Mouse (Mus musculus): ENCODE results near the gene Csdc2.
"Not testable (repeated sequence)": the region's sequence is repeated elsewhere in the genome, so short reads cannot be mapped to it uniquely, and the experiment has no call there.

Csdc2 gene

DNA sequence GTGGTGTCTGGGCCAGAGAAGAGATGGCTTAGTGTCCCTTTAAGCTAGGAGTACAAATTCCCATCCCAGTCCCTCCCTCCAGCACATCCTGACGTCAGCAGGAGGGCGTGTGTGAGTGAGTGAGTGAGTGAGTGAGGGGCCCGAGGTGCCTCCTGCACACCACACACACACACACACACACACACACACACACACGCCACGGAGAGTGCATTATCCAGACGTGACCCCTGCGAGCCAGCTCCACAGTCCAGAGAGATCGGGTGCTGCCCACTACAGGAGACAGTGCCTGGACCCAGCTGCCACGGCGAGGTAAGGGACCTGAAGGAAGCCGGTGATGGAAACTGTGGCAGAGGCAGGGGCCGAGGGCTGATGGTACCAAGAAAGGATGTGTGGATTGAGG, at the start of gene Csdc2:
Gene Csdc2 (plus strand): TSS at position 81 of the 400 bp plus-strand sequence.
- peak; percentile 48 for DNase-seq (ENCODE audit: low read depth, low spot score)

DNA sequence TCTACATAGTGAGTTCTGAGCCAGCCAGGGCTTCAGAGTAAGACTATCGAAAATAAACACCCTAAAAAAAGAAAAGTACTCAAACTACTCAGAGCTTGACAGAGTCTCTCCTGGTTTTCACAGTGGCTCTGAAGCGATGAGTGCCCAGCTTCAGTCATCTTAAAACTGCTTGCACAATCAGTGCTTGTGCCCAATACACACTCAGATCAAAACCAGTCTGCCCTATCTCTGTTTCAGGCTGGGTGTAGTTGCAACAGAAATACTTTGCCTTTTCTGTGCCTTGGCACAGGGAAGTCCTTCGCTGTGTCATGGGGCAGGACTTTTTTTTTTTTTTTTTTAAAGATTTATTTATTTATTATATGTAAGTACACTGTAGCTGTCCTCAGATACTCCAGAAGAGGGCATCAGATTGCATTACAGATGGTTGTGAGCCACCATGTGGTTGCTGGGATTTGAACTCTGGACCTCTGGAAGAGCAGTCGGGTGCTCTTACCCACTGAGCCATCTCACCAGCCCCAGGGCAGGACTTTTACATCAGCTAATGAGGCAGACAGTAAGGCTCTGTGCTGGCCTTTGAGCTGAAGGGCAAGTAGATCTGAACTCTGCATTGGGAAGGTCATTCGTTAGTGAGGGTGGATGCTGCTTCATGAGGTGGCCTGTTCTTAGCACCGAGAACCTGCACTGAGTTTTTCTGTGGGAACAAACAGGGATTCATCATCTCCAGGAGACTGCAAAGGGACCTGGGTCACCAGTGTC, 49.6 kb upstream of the Csdc2 start:
- DNase-seq (ENCODE audit: low read depth, low spot score): no peak

DNA sequence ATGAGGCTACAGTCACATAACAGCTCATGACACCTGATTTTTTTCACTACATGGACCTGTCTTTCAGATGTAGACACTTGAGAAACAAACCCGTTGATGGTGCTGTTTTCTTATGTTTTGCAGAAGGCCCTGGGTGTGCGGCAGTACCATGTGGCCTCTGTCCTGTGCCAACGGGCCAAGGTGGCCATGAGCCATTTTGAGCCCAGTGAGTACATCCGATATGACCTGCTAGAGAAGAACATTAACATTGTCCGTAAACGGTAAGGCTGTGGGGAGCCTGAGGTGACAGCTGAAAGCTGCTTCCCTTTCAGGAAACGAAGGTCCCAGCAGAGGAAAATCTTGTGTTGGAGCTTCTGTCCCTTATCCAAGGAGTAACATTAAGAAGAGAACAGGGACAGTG, 47.4 kb upstream of the Csdc2 start:
- DNase-seq (ENCODE audit: low read depth, low spot score): no peak

DNA sequence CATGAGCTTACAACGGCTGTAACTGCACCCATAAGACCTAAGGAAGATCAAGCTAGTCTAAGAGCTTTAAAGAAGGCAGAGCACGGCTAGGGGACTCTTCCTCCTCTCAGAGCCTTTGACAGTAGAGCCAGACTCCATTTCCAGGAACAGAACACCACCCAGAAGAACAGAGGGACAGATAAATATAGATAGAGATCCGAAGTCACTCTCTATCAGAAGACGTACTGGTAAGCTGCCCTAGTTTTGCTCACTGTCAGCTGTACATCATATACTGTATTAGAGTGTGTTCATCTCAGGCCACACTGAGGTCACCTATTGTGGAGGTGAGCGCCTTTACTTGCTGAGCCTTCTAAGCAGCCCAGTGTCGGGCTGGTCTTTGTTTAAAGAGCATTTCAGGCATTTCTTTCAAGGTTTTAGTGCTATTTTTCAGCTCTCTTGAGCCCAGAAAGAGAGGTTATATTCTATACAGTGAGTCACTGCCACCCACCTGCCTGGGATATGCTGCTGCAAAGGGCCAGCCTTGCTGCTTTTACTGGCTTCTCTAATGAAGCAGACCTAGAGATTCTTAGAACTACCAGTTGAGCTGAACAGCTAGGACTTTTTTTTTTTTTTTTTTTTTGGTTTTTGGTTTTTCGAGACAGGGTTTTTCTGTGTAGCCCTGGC, 45.3 kb upstream of the Csdc2 start:
- DNase-seq (ENCODE audit: low read depth, low spot score): no peak

DNA sequence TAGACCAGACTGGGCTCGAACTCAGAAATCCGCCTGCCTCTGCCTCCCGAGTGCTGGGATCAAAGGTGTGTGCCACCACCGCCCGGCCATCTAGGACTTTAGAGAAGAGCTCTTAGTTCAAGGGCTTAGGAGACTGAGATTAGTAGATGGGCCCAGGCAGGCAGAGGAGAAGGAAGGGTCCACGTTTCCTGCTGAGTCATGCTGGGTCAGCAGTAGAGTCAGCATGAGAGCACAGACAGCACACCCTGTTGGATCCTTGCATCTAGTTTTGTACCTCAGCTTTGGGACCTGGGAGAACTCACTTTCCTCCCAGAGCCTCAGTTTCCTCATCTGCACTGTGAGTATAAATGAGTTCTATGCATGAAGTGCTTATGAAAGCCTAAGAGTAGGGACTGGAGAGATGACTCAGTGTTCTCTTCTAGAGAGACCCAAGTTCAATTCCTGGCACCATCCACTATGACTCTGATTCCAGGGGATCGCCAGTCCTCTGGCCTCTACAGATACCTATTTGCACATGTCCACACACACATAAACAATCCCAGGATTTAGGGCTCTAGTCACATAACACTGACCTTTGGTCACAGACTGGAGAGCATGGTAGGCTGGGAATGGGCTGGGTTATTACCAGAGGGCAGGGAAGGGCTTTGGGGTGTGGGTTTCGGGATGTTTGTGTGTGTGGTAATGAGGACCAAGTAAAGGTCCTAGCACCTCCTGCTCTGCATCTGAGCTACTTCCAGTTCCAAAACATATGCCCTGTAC, 44.6 kb upstream of the Csdc2 start:
- DNase-seq (ENCODE audit: low read depth, low spot score): no peak

DNA sequence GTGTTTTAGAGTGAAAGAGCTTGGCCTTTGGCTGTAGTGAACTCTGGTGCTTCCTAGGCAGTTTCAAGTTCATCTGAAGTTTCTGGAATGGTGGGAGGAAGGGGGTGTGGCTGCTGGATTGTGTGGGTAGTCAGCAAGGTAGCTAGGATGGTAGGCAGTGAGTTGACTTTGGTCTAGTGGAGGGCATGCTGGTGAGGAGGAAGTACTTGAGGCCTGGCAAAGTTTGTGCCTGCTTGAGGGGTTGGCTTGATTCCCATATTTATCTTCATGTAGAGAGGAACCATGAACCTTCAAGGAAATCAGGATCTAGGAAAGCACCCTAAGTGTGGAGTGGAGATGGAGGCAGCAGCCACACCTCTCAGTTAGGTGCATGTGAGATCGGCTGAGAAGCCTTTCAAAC, 42.6 kb upstream of the Csdc2 start:
- DNase-seq (ENCODE audit: low read depth, low spot score): no peak

DNA sequence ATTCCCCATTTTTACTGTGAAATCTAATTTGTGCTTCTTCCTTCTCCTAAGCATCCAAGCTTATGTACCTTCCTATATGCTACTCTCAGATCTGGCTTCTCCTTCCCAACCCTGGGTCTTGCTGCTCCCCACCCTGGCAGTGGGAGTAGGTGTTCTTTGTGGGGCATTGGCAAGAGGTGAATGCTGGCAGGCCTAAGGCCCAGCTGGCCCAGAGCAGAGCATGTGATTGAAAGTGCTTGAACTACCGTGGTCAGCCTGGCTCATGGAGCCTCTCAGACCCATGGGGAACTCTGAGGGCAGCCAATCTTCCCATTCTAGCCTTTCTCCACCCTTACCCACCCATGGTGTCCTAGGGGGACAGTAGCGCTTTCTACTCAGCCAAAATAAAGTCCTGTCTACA, 40.2 kb upstream of the Csdc2 start:
- DNase-seq (ENCODE audit: low read depth, low spot score): no peak

DNA sequence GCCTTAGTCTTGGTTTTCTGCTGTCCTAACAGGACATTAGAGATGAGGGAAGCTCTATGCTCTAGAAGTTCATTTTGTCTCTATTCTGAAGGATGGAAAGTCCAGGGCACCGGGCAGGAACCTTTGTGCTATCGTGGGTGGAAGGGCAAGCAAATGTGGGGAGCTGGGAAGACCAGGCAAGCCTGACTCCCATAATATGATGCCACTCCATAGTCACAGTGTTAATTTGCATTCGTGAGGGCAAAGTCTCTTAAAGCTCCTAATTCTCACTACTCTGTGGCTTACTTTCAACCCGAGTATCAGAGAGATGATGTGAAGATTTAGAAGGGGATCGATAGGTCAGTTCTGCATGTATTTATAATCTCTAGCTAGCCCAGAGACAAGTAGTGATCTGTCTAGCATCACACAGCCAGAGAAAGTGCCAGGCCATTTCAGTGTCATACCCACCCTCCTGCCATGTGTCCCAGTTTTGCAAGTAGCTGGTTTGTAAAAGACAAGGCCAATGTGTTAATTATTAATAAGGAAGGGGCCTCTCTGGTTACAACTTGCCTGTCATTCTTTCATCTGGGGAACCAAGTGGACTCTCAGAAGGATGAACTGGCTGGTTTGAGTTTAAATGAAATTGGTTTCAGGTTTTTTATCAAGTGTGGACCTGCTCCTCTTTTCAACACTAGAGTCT, 38.8 kb upstream of the Csdc2 start:
- DNase-seq (ENCODE audit: low read depth, low spot score): no peak

DNA sequence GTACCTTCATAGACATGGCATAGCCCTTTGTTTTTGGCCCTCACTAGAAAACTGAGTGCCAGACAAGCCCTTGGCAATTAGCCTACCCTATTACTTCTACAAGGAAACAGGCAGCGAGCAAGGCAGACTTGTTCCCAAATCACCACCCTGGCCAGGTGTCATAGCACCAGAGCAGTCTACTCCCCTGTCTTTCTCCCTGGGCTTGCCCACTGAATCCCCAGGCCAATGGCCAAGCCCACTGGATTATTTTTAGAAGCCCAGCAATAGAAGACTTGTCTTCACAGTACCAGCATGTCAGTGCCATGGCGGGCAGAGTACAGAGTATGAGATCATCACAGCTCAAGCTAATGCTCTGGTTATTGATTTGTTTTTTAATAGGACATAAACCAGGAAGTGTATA, 37.8 kb upstream of the Csdc2 start:
- DNase-seq (ENCODE audit: low read depth, low spot score): no peak

DNA sequence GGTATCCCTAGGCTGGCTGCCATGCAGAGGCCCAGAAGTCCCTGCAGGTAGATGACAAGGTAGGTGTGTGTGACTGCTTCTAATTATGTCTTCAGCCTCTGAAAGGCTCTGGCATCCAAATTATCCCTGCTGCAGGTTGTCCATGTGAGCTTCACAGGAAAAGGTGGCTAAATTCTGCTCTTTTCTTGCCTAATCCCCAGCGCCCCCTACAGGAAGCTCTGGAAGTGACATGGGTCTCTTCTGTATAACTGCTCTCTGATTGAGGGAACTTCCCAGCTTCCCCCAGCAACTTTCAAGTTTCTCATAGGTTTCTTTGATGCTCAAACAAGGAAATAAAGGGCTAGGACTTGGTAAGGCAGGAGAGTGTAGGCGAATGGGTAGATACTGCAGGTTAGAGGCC, 31.6 kb upstream of the Csdc2 start:
- peak; percentile 57 for DNase-seq (ENCODE audit: low read depth, low spot score)

DNA sequence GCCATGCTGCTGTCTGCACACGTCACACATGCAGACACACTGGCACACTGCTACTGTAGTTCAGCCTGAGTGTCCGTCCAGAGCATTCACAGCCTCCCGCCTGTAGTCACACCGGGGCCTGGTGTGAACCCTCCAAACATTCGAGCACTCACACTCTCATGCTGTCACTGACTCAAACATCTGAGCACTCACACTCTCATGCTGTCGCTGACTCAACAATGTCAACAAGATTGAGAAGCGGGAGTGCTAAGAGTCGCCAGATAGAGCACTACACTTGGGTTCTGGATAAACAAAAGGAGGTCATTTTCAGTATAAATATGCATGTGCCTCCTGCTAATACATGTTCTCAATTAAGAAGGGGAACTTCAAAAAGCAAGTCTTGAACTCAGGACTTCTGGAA, 28.6 kb upstream of the Csdc2 start:
- no peak for DNase-seq (ENCODE audit: low read depth, low spot score)

DNA sequence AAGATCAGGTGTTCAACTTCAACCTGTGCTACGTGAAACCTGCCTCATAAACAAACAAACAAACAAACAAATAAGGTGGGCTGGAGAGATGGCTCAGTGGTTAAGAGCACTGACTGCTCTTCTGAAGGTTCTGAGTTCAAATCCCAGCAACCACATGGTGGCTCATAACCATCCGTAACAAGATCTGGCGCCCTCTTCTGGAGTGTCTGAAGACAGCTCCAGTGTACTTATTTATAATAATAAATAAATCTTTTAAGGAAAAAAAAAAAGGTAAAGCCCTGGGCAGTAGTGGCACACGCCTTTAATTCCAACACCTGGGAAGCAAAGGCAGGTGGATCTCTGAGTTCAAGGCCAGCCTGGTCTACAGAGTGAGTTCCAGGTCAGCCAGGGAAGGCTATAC, 27.8 kb upstream of the Csdc2 start:
- DNase-seq (ENCODE audit: low read depth, low spot score): not testable (repeated sequence)

DNA sequence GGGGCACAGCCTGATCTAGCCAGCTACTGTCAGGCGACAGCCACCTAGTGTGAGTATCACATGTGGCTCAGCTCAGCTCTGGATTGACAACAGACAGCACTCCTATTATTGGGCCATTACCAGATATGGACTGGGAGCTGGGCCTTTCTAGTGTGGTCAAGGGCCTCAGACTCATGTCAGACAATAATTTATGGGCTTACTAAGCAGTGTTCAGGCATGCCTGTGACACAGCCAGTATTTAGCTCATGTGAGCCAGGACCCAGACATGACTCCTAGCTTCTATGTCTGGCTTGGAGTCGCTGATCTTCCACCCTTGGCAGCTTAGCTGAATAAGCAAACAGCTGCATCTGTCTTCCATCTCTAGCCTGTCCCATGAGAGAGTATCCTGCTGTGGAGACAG, 24.1 kb upstream of the Csdc2 start:
- no peak for DNase-seq (ENCODE audit: low read depth, low spot score)

DNA sequence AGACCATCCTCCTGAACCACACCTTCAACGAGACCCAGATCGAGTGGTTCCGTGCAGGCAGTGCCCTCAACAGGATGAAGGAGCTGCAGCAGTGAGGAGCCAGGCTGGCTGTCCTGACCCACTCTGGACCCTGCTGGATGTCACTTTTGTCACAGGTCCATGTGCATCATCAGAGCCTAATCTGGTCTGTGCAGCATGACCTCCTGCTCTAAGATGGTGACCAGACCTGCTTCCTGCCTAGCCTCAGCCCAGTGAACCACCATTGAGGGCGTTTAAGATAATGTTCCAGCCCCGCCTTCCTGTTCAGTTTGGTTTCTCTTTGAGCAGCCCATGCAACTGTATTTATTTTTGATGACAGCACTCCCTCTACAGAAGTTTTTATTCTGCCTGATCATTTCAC, 21.9 kb upstream of the Csdc2 start:
- DNase-seq (ENCODE audit: low read depth, low spot score): no peak

DNA sequence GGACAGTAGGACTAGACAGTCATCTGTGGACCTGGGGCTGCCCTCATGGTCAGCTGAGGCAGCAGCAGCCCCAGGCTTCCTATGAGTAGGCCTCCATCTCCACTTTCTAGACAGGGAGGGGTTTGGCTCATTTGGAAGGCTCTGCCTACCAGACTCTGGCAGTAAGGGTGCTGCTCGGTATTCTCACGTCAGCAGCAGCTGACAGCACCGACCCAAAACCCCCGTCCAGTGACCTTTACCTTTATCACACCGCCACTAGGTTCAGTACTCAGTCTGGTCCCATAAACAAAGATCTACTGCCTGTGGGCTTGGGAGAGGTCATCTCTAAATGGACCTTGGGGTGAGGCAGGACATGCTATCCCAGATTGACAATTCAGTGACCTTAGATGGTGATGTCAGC, 20.9 kb upstream of the Csdc2 start:
- DNase-seq (ENCODE audit: low read depth, low spot score): no peak

DNA sequence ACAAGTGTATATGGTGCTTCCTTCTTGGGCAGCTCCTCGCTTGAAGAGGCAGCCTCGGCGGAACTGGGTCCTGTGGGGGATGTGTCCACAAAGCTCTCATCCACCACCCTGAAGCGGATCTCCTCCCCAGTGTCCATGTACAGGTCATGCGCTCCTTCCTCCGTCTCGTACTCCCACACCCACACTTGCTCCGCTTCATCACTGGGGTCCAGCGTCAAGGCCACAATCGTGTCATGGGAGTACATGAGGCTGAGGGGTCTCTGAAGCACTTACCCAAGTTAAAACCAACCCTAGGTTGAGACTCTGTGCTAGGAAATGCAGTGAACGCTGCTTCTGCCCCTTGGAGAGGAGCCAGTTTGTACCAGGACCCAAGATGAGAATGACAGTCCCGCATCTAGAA, 19.4 kb upstream of the Csdc2 start:
- no peak for DNase-seq (ENCODE audit: low read depth, low spot score)

DNA sequence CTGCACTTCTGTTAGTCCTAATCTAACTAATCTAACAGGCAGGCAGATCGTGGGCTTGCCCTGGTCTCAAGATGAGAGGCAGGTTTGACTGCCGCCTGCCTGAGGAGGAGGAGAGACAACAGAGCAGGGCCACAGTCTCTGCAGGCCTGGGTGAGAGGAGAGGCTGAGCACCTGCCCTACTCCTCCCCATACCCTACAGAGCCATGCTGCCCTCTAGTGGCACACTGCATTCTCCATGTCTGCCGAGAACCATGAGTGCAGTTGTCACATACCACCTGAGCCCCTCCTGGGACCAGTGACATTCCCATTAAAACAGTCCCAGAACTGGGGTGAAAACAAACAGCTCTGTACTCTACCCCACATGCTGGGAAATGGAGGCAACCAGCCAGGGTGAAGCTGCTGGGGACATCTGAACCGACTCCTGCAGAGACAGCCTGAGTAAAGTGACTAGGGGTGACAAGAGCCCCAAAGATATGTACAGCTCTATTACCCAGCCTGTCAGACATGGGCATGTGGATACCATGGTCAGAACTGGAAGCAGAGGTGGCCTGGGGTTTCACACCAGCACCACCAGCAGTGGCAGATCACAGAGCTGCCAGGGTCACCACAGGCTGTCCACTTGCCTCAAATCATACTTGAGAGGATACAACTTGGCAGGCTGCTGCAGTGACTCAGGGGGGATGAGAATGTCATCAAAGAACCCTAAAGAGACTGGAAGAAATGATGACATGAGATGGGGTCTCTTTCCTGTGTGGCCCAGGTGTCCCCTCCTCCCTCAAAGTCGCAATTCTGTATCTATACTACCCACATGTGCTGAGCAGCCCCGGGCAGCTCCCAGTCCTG, 18.7 kb upstream of the Csdc2 start:
- DNase-seq (ENCODE audit: low read depth, low spot score): peak; percentile 55

DNA sequence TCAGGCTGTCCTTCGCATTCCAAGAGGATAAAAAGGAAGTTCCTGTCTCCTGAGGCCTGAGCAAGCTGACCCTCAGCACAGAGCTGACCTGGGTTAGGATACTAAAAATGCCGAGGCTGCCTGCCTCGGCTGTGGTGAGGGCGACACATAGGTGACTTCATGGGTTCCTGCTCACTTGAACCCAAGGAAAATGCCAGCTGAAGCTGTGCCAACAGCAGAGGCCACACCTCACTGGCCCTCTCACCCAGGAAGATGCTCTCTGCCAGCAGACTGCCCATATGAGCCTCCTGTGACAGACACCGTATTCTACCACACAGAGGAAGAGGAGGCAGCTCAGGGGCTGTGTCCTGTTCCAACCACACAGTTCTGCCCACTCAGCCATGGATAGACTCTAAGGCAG, 17.5 kb upstream of the Csdc2 start:
- DNase-seq (ENCODE audit: low read depth, low spot score): no peak

DNA sequence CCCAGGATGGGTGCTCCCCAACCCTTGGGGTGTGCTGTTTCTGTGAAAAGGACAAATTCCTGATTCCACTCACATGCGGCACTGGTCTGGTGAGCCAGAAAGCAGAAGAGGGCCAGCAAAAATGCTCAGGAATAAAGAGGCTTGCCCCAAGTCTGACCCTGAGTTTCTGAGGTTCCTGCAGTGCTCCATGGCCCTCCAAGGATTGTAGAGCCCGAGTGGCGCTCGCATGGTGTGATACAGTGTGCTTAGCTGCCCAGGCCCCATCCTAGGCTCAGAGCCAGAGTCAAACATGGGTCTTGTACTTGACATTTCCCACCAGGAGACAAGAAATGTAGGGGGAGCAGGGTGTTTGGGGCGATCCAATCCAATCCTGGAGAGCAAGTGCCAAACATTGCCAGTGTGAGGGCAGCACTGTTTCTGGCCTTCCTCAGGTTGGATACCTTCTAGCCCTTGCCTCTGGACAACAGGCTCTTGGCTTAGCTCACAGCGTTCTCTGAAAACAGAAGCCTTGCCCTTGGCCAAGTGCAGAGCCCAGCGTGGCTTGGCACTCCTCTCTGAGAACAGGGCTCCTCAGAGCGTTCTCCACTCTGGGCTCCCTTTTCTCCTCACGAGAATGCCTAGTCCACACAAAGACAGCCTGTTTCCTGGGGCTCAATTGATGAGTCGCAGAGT, 15.9 kb upstream of the Csdc2 start:
- DNase-seq (ENCODE audit: low read depth, low spot score): no peak

DNA sequence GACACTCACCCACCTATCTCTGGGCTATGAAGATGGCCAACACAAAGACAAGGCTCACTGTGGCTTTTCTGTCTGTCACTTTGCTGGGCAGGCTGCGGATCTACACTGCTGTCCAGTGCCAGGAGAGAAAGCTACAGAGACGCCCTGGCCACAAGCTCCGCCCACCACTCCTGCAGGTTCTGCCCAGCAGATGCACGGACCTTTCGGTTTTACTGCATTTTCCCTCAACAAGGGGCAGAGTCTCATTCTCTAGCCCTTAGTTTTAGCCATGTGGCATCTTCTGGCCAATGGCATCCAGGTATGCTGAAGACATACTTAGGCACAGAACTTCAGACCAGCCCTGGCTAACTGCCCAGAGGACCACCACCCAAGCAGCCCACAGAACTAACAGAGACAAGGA, 15.3 kb upstream of the Csdc2 start:
- no peak for DNase-seq (ENCODE audit: low read depth, low spot score)

DNA sequence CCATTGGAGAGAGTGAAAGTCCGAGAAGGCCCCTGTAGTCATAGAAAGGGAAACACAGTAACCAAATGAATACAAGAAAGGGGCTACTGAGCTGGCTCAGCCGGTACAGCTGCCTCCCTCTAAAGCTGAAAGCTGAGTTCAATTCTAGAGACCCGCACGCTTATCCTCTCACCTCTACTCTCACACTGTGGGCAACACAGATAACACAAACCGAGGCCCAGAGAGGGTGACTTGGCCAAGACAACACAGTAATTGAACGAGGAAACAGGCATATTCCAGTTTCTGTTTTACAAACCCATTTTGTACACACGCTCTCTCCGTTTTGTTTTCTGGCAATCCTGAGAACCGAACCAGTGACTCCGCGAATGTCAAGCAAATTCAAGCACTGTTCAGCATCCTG, 11.6 kb upstream of the Csdc2 start:
- no peak for DNase-seq (ENCODE audit: low read depth, low spot score)
